Mouse (Mus musculus): ENCODE measurements around the gene Ttyh3. TPM values are rescaled to one million over a fixed set of nuclear protein-coding genes. Genes with fewer than 3 reads are reported as not detected.

Gene Ttyh3
- polyA plus RNA-seq, 1 experiment from 2014 or later = 62.6 TPM

DNA sequence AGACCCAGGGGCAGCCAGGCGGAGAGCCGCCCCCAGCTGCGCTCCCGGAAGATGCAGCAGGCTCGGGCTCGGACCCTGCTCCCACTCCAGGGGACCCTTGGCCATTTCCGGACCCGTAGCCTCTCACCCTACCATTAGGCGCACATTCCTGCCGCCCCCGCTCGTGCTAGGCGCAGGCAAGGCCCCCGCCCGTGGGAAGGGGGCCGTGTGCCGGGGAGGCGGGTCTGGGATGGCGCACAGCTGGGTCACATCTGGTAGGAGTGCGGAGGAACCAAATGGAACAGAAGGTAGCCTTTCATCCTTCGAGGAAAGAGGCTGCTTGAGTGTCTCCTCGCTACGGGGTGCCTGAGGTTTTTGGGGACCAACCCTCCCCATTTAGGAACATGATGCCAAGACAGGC is 42.4 kb downstream of the Ttyh3 start:
- WGBS = under 1% methylated on average over 23 of the region's 23 CpGs
- H3K4me3 ChIP-seq = peak overlapping the region; percentile 53
- H3K27ac ChIP-seq = no peak overlapping the region
- H3K27me3 ChIP-seq = peaks cover 68% of the 10 kb centered on the region
- H3K36me3 ChIP-seq = no peaks in the 10 kb centered on the region
- H3K4me1 ChIP-seq = peaks cover 56% of the 10 kb centered on the region
- H3K9me3 ChIP-seq = no peaks in the 10 kb centered on the region
- ATAC-seq (ENCODE audit: insufficient number of reproducible peaks, insufficient read depth, low FRiP score, low TSS enrichment) = no peak
- H3K4me2 ChIP-seq (replicated peaks) = peak overlapping the region; percentile 76
- 0 out of 2 replicates have a peak overlapping the region, but pooled peaks have one; percentile 12 for H3K9ac ChIP-seq

DNA sequence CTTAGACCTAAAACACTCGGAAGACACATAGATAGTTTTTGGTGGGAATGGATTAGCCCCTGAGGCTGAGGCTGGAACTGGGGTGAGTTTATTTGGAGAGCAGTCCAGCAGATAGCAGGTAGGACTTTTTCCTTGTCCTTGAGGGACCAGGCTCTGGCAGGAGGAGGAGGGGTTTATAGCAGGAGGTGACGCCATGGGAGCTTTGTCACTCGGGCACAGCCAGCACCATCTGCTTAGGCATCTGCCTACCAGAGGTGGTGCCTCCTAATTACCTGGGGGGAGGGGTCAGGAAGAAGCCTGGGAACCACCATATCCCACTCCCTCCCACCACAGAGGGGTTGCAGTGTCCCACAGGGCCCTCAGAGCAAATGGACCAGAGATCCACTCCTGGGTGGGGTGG is 43.6 kb downstream of the Ttyh3 start:
- Histone ChIP-seq H3K4me3 (no peak overlapping the region), H3K27ac (no peak overlapping the region), H3K9me3 (no peaks in the 10 kb centered on the region), H3K27me3 (peaks cover 56% of the 10 kb centered on the region), H3K36me3 (no peaks in the 10 kb centered on the region), H3K9ac (no peak overlapping the region), H3K4me2 (replicated peaks) (no peak overlapping the region), H3K4me1 (peaks cover 44% of the 10 kb centered on the region)
- WGBS = 24% methylated on average over 3 of the region's 3 CpGs
- no peak for ATAC-seq (ENCODE audit: insufficient number of reproducible peaks, insufficient read depth, low FRiP score, low TSS enrichment)

DNA sequence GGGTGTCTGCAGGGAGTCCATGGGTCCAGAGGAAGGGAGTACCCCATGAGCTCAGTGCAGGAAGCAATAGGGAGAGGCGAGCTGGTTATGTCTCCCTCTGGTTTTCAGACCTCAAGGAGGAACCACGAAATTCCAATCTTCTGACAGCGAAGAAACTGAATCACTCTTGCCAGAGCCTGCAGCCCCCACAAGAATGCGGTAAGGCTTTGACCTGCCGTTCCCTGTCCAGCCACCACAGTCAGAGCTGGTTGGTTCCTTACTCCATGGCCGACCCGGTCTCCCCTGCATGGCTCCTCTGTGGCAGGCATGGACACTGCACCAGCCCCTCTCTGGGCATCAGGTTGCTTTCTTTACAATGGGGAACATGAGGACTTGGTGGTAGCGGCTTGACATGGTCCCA is 44.4 kb downstream of the Ttyh3 start:
- ATAC-seq (ENCODE audit: insufficient number of reproducible peaks, insufficient read depth, low FRiP score, low TSS enrichment) = no peak
- 73% methylated on average over 8 of the region's 8 CpGs for WGBS
- Histone ChIP-seq H3K36me3 (no peaks in the 10 kb centered on the region), H3K9me3 (no peaks in the 10 kb centered on the region), H3K9ac (no peak overlapping the region), H3K27me3 (peaks cover 48% of the 10 kb centered on the region), H3K27ac (no peak overlapping the region), H3K4me2 (replicated peaks) (no peak overlapping the region), H3K4me1 (peaks cover 36% of the 10 kb centered on the region), H3K4me3 (no peak overlapping the region)

DNA sequence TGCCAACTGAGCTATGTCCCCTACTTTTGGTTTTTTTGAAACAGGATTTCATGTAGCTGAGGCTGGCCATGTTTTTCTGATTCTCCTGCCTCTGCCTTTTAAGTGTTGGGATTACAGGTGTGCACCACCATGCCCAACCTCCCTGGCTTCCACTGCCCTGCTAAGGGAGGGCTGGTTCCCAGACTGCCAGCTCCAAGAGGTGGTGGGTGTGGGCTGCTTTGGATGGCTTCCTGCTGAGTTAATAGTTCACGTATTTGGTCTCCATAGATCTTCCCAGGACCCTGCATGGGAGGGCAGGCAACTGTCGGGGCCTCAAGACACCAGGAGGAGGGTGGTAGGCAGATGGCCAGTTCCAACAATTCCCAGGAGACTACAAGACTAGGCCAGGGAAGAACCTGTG is 46.3 kb downstream of the Ttyh3 start:
- no peak for ATAC-seq (ENCODE audit: insufficient number of reproducible peaks, insufficient read depth, low FRiP score, low TSS enrichment)
- peaks cover 21% of the 10 kb centered on the region for H3K4me1 ChIP-seq

DNA sequence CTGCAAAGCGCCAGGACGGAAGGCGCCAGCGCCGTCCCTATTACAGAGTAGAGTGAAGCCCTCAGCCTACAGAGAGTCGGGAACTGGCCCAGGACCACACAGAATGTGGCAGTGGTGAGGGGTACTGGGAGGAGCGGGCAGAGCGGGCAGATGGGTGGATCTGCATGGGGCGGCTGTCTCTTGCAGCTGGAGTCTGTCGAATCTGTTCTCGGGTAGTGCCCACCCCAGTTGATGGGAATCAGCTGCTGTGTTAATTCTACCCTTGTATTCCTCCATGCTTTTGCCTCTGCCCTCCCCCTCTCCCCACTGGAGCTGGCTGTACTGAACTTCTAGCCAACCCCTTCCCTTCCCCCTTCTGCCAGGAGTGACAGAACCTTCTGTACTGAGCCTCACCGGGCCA is 47.1 kb downstream of the Ttyh3 start:
- Histone ChIP-seq H3K4me3 (no peak overlapping the region), H3K27me3 (peaks cover 22% of the 10 kb centered on the region), H3K9ac (no peak overlapping the region), H3K4me1 (peaks cover 18% of the 10 kb centered on the region), H3K27ac (no peak overlapping the region), H3K9me3 (no peaks in the 10 kb centered on the region), H3K4me2 (replicated peaks) (no peak overlapping the region), H3K36me3 (no peaks in the 10 kb centered on the region)
- 78% methylated on average over 12 of the region's 12 CpGs for WGBS
- no peak for ATAC-seq (ENCODE audit: insufficient number of reproducible peaks, insufficient read depth, low FRiP score, low TSS enrichment)

More for the DNA sequence above, 46.3 kb downstream of the Ttyh3 start:
- no peak overlapping the region for H3K4me3 ChIP-seq
- no peaks in the 10 kb centered on the region for H3K9me3 ChIP-seq
- H3K4me2 ChIP-seq (replicated peaks) = no peak overlapping the region
- H3K27ac ChIP-seq = no peak overlapping the region
- WGBS = 72% methylated on average over 2 of the region's 2 CpGs
- no peaks in the 10 kb centered on the region for H3K36me3 ChIP-seq
- H3K27me3 ChIP-seq = peaks cover 31% of the 10 kb centered on the region
- H3K9ac ChIP-seq = no peak overlapping the region

DNA sequence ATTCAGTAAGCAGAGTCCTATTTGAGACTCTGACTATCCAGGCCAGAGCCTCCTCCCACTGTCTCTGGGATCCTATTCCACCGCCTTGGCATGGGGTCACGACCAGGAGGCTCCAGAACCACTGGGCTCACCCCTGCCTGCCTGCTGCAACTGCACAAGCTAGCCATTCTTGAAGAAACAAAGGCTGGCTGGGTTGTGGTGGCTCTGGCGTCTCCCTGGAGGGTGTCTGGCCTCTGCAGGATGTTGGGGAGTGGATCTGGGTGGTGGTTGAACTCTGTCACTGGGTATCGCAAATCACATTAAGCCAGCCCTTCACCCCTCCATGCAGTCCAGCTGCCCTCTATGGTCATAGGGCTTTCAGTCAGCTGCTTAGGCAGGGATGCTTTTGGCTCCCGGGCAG is 48.9 kb downstream of the Ttyh3 start:
- WGBS = 61% methylated on average over 5 of the region's 5 CpGs
- no peak overlapping the region for H3K9ac ChIP-seq
- H3K4me1 ChIP-seq = peaks cover 12% of the 10 kb centered on the region
- H3K27me3 ChIP-seq = peaks cover 5% of the 10 kb centered on the region
- H3K9me3 ChIP-seq = no peaks in the 10 kb centered on the region
- no peak for ATAC-seq (ENCODE audit: insufficient number of reproducible peaks, insufficient read depth, low FRiP score, low TSS enrichment)
- H3K4me3 ChIP-seq = no peak overlapping the region
- no peak overlapping the region for H3K4me2 ChIP-seq (replicated peaks)
- no peaks in the 10 kb centered on the region for H3K36me3 ChIP-seq
- H3K27ac ChIP-seq = no peak overlapping the region

DNA sequence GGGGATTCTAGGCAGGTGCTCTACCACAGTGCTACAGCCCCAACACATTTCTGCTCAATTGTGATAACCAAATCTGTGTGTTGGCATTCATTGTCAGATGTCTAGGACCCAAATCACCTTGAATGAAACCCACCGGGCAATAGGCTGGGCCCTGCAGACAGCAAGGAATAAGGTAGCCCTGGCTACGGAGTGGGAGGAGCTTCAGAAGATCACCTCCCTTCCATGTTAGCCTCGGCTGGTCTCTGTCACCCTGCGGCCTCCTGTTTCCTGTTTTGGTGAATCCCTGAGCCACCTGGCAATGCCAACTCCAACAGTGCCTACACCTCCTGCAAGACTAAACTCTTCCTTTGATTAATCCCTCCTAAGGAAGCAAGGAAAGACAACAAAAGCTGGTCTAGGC is 51.0 kb downstream of the Ttyh3 start:
- no peak for ATAC-seq (ENCODE audit: insufficient number of reproducible peaks, insufficient read depth, low FRiP score, low TSS enrichment)
- Histone ChIP-seq H3K4me1 (peaks cover 12% of the 10 kb centered on the region), H3K9me3 (no peaks in the 10 kb centered on the region)

DNA sequence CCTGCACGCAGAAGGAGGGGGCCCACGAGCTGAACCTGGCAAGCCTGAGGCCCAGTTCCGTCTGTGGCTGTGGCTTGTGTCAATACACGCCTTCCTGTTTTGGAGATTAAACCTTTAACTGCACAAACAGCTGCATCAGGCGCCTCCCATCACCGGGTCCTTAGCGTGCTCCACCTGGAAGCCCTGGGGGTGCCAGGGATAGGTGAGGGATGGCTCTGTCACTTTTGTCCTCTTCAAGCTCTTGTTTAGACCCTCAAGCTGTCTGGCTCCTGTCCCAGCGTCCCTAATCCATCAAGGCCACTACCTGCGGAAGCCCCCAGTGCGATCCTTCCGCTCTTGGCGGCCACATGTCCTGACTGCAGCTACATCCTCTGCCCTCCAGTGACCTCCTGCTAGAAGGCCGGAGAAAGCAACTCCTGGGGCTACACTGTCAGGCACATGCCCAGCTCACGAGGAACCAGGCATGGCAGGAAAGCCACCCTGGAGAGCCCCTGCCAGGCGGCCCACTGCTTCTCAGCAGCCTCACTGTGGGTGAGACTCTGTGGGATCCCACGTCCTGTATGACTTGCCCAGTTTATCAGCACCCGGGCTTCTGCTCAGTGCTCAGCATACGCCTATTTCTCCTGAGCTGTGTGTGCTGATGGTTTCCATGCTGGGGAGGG is 51.8 kb downstream of the Ttyh3 start:
- H3K36me3 ChIP-seq = no peaks in the 10 kb centered on the region
- H3K9ac ChIP-seq = 0 out of 2 replicates have a peak overlapping the region, but pooled peaks have one; percentile 16
- H3K4me3 ChIP-seq = no peak overlapping the region
- peak overlapping the region; percentile 60; the same call in 1 of the 2 replicates for H3K27ac ChIP-seq
- peaks cover 12% of the 10 kb centered on the region for H3K4me1 ChIP-seq
- ATAC-seq (ENCODE audit: insufficient number of reproducible peaks, insufficient read depth, low FRiP score, low TSS enrichment) = no peak; the same call in 1 of the 2 replicates
- no peaks in the 10 kb centered on the region for H3K27me3 ChIP-seq
- H3K9me3 ChIP-seq = no peaks in the 10 kb centered on the region
- no peak overlapping the region for H3K4me2 ChIP-seq (replicated peaks)
- WGBS = 60% methylated on average over 18 of the region's 18 CpGs

More for the DNA sequence above, 51.0 kb downstream of the Ttyh3 start:
- Histone ChIP-seq H3K27me3 (no peaks in the 10 kb centered on the region), H3K4me2 (replicated peaks) (no peak overlapping the region), H3K9ac (no peak overlapping the region), H3K36me3 (no peaks in the 10 kb centered on the region), H3K4me3 (no peak overlapping the region), H3K27ac (no peak overlapping the region)
- 86% methylated on average over 4 of the region's 4 CpGs for WGBS

DNA sequence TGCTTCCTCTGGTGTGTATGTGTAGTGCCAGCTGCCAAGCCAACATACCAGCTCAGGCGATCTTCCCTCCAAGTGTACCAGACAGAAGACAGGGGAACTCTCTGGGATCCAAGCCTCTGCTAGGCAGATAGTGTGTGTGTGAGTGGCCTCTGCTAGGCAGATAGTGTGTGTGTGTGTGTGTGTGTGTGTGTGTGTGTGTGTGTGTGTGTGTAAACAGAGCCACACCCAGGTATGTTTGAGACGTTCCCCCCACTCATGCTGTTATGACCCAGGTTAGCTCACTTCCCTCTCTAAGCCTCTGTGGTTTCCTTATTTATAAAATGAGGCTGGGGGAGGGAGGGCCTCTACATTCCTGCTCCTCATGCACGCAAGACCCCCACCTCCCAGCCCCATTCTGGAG is 52.4 kb downstream of the Ttyh3 start:
- 62% methylated on average over 3 of the region's 3 CpGs for WGBS
- Histone ChIP-seq H3K9ac (no peak overlapping the region), H3K4me3 (no peak overlapping the region), H3K4me1 (peaks cover 12% of the 10 kb centered on the region), H3K36me3 (no peaks in the 10 kb centered on the region), H3K27ac (0 out of 2 replicates have a peak overlapping the region, but pooled peaks have one; percentile 60), H3K4me2 (replicated peaks) (no peak overlapping the region), H3K9me3 (no peaks in the 10 kb centered on the region), H3K27me3 (no peaks in the 10 kb centered on the region)
- no peak for ATAC-seq (ENCODE audit: insufficient number of reproducible peaks, insufficient read depth, low FRiP score, low TSS enrichment)

DNA sequence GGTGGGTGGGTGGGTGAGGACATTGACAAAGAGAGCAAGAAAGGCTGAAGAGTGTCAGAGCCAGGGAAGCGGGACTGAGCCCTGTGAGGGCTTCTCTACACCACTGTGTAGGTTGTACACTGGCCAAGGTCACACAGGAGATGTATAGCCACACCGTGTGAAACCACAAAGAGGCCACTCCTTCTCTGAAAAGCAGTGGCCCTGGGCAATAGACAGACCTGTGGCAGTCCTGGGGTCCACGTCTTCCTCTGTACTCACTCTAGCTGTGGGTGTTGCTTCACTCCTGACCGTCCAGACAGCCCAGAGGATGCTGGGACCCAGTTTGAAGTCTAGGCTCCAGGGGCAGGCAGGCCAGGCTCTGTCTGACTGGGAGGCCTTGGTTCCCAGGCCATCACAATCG is 54.0 kb downstream of the Ttyh3 start:
- peaks cover 12% of the 10 kb centered on the region for H3K4me1 ChIP-seq
- WGBS = 66% methylated on average over 5 of the region's 5 CpGs
- H3K9me3 ChIP-seq = no peaks in the 10 kb centered on the region
- no peak overlapping the region for H3K9ac ChIP-seq
- H3K27ac ChIP-seq = no peak overlapping the region
- H3K4me3 ChIP-seq = no peak overlapping the region
- no peak for ATAC-seq (ENCODE audit: insufficient number of reproducible peaks, insufficient read depth, low FRiP score, low TSS enrichment)
- no peak overlapping the region for H3K4me2 ChIP-seq (replicated peaks)
- H3K36me3 ChIP-seq = no peaks in the 10 kb centered on the region
- no peaks in the 10 kb centered on the region for H3K27me3 ChIP-seq

DNA sequence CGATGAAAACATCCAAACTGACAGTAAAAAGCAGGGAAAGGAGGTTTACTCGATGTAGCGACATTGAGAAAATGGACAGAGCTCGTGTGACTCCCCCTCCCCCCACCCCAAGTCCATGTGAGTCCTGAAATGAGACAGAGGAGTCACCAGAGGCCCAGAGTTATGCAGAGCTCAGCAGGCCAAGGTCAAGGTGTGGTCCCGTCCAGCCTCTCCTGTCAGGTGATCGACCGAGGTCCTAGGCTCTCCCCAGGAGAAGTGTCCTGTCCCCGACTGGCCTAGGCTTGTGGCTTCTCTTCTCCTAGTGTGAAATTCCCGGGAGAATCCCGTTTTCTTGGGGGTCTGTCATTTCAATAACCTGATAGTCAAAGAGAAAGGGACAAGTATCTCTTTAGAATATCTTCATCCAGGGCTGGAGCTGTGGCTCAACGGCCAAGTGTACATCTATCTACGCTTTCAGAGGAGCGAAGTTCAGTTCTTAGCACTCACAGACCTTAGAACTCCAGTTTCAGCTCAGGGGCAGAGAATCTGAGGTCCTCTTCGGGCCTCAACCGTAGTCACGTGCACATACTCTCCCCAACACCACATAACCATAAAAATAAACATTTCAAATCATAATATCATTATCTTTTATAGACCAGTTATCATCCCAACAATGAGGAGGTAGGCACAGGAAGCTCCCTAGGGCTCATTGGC is 59.6 kb downstream of the Ttyh3 start:
- H3K4me3 ChIP-seq = no peak overlapping the region
- peaks cover 6% of the 10 kb centered on the region for H3K4me1 ChIP-seq
- no peaks in the 10 kb centered on the region for H3K27me3 ChIP-seq
- no peak overlapping the region for H3K9ac ChIP-seq
- no peaks in the 10 kb centered on the region for H3K9me3 ChIP-seq
- no peak overlapping the region for H3K4me2 ChIP-seq (replicated peaks)
- no peak overlapping the region for H3K27ac ChIP-seq
- WGBS = 88% methylated on average over 16 of the region's 16 CpGs
- no peak for ATAC-seq (ENCODE audit: insufficient number of reproducible peaks, insufficient read depth, low FRiP score, low TSS enrichment)
- H3K36me3 ChIP-seq = no peaks in the 10 kb centered on the region

DNA sequence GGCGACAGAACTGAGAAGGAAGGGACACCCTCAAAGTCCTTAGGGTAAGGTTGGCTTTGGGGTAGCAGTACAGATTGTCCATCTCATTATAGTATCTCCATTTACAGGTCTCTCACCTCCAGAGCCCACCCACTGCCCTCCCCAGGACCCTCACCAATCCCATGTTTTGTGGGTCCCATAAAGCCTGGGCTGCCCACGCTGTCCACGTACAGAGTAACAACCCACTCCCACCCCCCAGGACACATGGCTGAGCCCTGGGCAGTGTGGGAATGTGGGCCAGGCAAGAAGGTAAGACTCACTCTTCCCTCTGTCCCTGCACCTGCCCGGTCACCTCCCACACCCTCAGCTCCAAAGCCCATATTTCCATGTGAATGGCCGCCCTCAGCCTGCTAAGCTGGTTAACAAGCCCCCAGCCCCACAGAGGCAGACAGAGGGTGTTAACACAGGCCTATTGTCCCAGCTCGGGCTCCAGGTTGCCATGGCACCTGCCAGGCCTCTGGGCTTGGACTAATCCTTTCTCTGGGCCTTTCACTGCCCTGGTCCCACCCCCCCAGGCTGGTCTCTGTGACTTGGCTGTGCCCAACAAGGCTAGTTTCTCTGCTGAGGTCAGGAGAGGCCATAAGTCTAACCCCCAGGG is 65.0 kb downstream of the Ttyh3 start:
- Histone ChIP-seq H3K4me3 (no peak overlapping the region), H3K4me2 (replicated peaks) (peak overlapping the region; percentile 13; the same call in 1 of the 2 replicates), H3K27me3 (no peaks in the 10 kb centered on the region), H3K9ac (peak overlapping the region; percentile 19; the same call in 1 of the 2 replicates), H3K36me3 (no peaks in the 10 kb centered on the region), H3K9me3 (no peaks in the 10 kb centered on the region), H3K4me1 (peaks cover 54% of the 10 kb centered on the region), H3K27ac (peak overlapping the region; percentile 72)
- 0 out of 2 replicates have a peak, but pooled peaks have one; percentile 8 for ATAC-seq (ENCODE audit: insufficient number of reproducible peaks, insufficient read depth, low FRiP score, low TSS enrichment)
- WGBS = 23% methylated on average over 6 of the region's 6 CpGs
